Mouse (Mus musculus): ENCODE measurements around the gene Kazn. TPM values are rescaled to one million over a fixed set of nuclear protein-coding genes. Genes with fewer than 3 reads are reported as not detected.

Kazn gene
- total and polyA plus RNA-seq, 3 experiments: 0.11 TPM; not detected in 2

DNA sequence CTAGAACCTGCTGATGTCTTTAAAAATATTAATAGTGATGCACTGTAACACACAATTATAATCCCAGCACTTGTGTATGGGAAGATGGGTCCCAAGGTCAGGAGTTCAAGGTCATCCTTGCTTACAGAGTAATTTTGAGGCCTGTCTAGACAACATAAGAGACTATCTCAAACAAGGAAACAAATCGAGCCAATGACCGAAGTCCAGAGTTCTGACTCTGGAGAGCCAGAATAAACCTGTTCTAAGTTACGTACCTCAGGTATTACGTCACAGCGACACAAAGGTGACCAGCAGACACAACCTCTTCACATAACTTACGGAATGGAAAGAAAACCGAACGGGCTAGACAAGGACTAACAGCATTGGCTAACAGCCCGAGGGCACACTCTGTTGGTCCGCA is 19.5 kb upstream of the Kazn start:
- H3K36me3 ChIP-seq (replicated peaks): no peaks in the 10 kb centered on the region
- no peak overlapping the region for H3K4me3 ChIP-seq (ENCODE audit: low read depth, low read length)
- no peak for TF ChIP-seq GATA1 (IDR thresholded peaks at IDR 0.05; ENCODE audit: borderline replicate concordance, low read length)
- TF ChIP-seq TAL1 (conservative IDR thresholded peaks at IDR 0.05; ENCODE audit: low read depth, low read length): no peak
- TF ChIP-seq POLR2AphosphoS5 (IDR thresholded peaks at IDR 0.05; ENCODE audit: insufficient replicate concordance, low read depth, low read length): no peak
- no peak for TF ChIP-seq CTCF (IDR thresholded peaks at IDR 0.05; ENCODE audit: low read depth, low read length)
- no peak for TF ChIP-seq GATA2 (IDR thresholded peaks at IDR 0.05; ENCODE audit: borderline replicate concordance, low read depth, low read length)
- DNase-seq (ENCODE audit: low spot score): no peak
- no peaks in the 10 kb centered on the region for H3K4me1 ChIP-seq (ENCODE audit: insufficient read depth, low read depth, low read length)
- ATAC-seq (ENCODE audit: extremely low read depth, insufficient number of reproducible peaks, low FRiP score, poor library complexity, severe bottlenecking): no peak
- no peaks in the 10 kb centered on the region for H3K27me3 ChIP-seq (ENCODE audit: insufficient read depth, low read length)
- peaks cover 81% of the 10 kb centered on the region for H3K9me3 ChIP-seq (replicated peaks)

- Histone ChIP-seq H3K4me3 (ENCODE audit: low read depth, low read length) (no peak overlapping the region), H3K36me3 (replicated peaks) (no peaks in the 10 kb centered on the region), H3K4me1 (ENCODE audit: insufficient read depth, low read depth, low read length) (no peaks in the 10 kb centered on the region), H3K9me3 (replicated peaks) (peaks cover 88% of the 10 kb centered on the region), H3K27me3 (ENCODE audit: insufficient read depth, low read length) (no peaks in the 10 kb centered on the region)
- TF ChIP-seq GATA1 (IDR thresholded peaks at IDR 0.05; ENCODE audit: borderline replicate concordance, low read length) (no peak), TAL1 (conservative IDR thresholded peaks at IDR 0.05; ENCODE audit: low read depth, low read length) (no peak), POLR2AphosphoS5 (IDR thresholded peaks at IDR 0.05; ENCODE audit: insufficient replicate concordance, low read depth, low read length) (no peak), CTCF (IDR thresholded peaks at IDR 0.05; ENCODE audit: low read depth, low read length) (no peak), GATA2 (IDR thresholded peaks at IDR 0.05; ENCODE audit: borderline replicate concordance, low read depth, low read length) (no peak)
- DNase-seq (ENCODE audit: low spot score) (no peak), ATAC-seq (ENCODE audit: extremely low read depth, insufficient number of reproducible peaks, low FRiP score, poor library complexity, severe bottlenecking) (no peak)
These were observed 14.9 kb upstream of the Kazn start for GRCm38 (mm10) chr4:142254088-142254487.

- H3K4me1 ChIP-seq (ENCODE audit: insufficient read depth, low read depth, low read length): no peaks in the 10 kb centered on the region
- no peak overlapping the region for H3K4me3 ChIP-seq (ENCODE audit: low read depth, low read length)
- peaks cover 90% of the 10 kb centered on the region for H3K9me3 ChIP-seq (replicated peaks)
- H3K27me3 ChIP-seq (ENCODE audit: insufficient read depth, low read length): no peaks in the 10 kb centered on the region
- ATAC-seq (ENCODE audit: extremely low read depth, insufficient number of reproducible peaks, low FRiP score, poor library complexity, severe bottlenecking): no peak
- TF ChIP-seq POLR2AphosphoS5 (IDR thresholded peaks at IDR 0.05; ENCODE audit: insufficient replicate concordance, low read depth, low read length) (no peak), TAL1 (conservative IDR thresholded peaks at IDR 0.05; ENCODE audit: low read depth, low read length) (no peak), CTCF (IDR thresholded peaks at IDR 0.05; ENCODE audit: low read depth, low read length) (no peak), GATA1 (IDR thresholded peaks at IDR 0.05; ENCODE audit: borderline replicate concordance, low read length) (no peak), GATA2 (IDR thresholded peaks at IDR 0.05; ENCODE audit: borderline replicate concordance, low read depth, low read length) (no peak)
- H3K36me3 ChIP-seq (replicated peaks): no peaks in the 10 kb centered on the region
- DNase-seq (ENCODE audit: low spot score): no peak
These were observed 12.5 kb upstream of the Kazn start for GRCm38 (mm10) chr4:142251471-142252354.

DNA sequence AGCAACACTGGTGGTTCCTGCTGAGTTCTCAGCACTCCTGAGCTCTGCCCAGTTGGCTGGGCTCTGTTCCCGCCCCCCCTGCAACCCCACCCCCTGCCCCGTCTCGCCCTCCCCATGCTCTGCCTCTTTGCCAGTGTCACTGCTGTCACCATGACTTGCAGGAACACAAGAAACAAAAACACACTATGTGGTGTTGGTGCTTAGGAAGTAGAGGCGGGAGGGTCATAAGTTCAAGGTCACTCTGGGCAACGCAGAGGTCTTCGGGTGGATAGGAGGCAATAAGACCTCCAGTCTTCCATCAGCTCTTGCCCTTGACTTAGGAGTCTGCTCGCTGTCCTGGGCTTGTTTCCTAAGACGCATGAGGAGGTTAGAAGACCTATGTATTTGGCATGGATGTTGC is 10.9 kb upstream of the Kazn start:
- Histone ChIP-seq H3K27me3 (ENCODE audit: insufficient read depth, low read length) (no peaks in the 10 kb centered on the region), H3K36me3 (replicated peaks) (no peaks in the 10 kb centered on the region), H3K4me3 (ENCODE audit: low read depth, low read length) (no peak overlapping the region), H3K9me3 (replicated peaks) (peaks cover 89% of the 10 kb centered on the region), H3K4me1 (ENCODE audit: insufficient read depth, low read depth, low read length) (no peaks in the 10 kb centered on the region)
- no peak for ATAC-seq (ENCODE audit: extremely low read depth, insufficient number of reproducible peaks, low FRiP score, poor library complexity, severe bottlenecking)
- no peak for TF ChIP-seq POLR2AphosphoS5 (IDR thresholded peaks at IDR 0.05; ENCODE audit: insufficient replicate concordance, low read depth, low read length)
- TF ChIP-seq CTCF (IDR thresholded peaks at IDR 0.05; ENCODE audit: low read depth, low read length): no peak
- TF ChIP-seq TAL1 (conservative IDR thresholded peaks at IDR 0.05; ENCODE audit: low read depth, low read length): no peak
- no peak for TF ChIP-seq GATA2 (IDR thresholded peaks at IDR 0.05; ENCODE audit: borderline replicate concordance, low read depth, low read length)
- TF ChIP-seq GATA1 (IDR thresholded peaks at IDR 0.05; ENCODE audit: borderline replicate concordance, low read length): no peak
- DNase-seq (ENCODE audit: low spot score): no peak

DNA sequence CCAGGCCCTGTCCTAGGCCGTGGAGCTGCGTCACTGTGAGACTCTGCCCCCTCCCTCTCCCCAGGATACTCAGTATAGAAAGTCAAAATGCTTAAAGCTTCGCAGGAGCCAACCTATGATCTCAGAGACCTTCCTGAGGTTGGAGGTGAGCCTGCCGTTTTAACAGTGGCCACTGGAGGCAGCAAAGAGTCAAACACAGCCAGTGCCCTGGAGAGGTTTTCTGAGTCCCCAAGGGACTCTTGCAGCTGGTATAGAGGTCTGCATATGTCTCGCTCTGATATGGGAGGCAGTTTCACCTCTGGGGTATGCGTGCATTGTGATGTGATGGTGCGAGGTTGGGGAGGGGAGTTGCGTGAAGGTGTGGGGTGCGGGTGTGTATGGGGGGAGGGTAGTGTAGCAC is 10.2 kb upstream of the Kazn start:
- H3K4me1 ChIP-seq (ENCODE audit: insufficient read depth, low read depth, low read length): no peaks in the 10 kb centered on the region
- peaks cover 89% of the 10 kb centered on the region for H3K9me3 ChIP-seq (replicated peaks)
- H3K36me3 ChIP-seq (replicated peaks): no peaks in the 10 kb centered on the region
- no peaks in the 10 kb centered on the region for H3K27me3 ChIP-seq (ENCODE audit: insufficient read depth, low read length)
- TF ChIP-seq CTCF (IDR thresholded peaks at IDR 0.05; ENCODE audit: low read depth, low read length): no peak
- DNase-seq (ENCODE audit: low spot score) (no peak), ATAC-seq (ENCODE audit: extremely low read depth, insufficient number of reproducible peaks, low FRiP score, poor library complexity, severe bottlenecking) (no peak)
- no peak overlapping the region for H3K4me3 ChIP-seq (ENCODE audit: low read depth, low read length)

DNA sequence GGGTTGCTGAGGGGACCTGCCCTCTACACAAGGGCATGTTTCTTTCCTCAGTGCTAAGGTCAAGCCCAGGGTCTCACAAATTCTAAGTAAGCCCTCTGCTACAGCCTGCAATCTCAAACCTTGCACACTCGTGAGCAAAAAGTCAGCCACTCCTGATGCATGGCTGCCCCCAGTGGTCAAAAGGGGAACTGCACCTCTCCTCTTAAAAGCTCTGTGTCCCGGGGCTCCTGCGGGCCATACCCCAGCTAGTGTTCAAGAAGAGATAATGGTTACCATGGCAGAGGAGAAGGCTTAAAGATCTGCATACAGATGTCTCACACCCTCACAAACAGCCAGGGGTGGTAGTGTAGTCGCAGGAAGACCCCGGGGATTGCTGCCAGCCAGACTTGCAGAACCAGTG is 9.2 kb upstream of the Kazn start:
- DNase-seq (ENCODE audit: low spot score): no peak
- H3K4me1 ChIP-seq (ENCODE audit: insufficient read depth, low read depth, low read length): no peaks in the 10 kb centered on the region
- ATAC-seq (ENCODE audit: extremely low read depth, insufficient number of reproducible peaks, low FRiP score, poor library complexity, severe bottlenecking): no peak
- H3K36me3 ChIP-seq (replicated peaks): no peaks in the 10 kb centered on the region
- no peak for TF ChIP-seq GATA1 (IDR thresholded peaks at IDR 0.05; ENCODE audit: borderline replicate concordance, low read length)
- TF ChIP-seq TAL1 (conservative IDR thresholded peaks at IDR 0.05; ENCODE audit: low read depth, low read length): no peak
- peak; percentile 42 for TF ChIP-seq CTCF (IDR thresholded peaks at IDR 0.05; ENCODE audit: low read depth, low read length)
- TF ChIP-seq POLR2AphosphoS5 (IDR thresholded peaks at IDR 0.05; ENCODE audit: insufficient replicate concordance, low read depth, low read length): no peak
- no peaks in the 10 kb centered on the region for H3K27me3 ChIP-seq (ENCODE audit: insufficient read depth, low read length)
- H3K9me3 ChIP-seq (replicated peaks): peaks cover 87% of the 10 kb centered on the region
- no peak overlapping the region for H3K4me3 ChIP-seq (ENCODE audit: low read depth, low read length)

Measured in G1E (cell line).